Mouse (Mus musculus) intestine, postnatal 0 days (tissue): Measurements from ENCODE around the gene Gm28557. TPM values are rescaled to one million over a fixed set of nuclear protein-coding genes. Genes with fewer than 3 reads are reported as not detected.
"Not testable (repeated sequence)": the region's sequence is repeated elsewhere in the genome, so short reads cannot be mapped to it uniquely, and the experiment has no call there.

Experiments
- ATAC-seq: fragments of 200-750 bp; cut with Nextera tagmentation; 2 replicates; pipeline ENCODE4 v1.8.0; 2017; ENCODE audit warnings: mild to moderate bottlenecking, moderate TSS enrichment, moderate library complexity
- H3K27ac ChIP-seq: fragments of 300-500 bp; sonication (generic); 2 replicates; pipeline ENCODE4 v1.5.1; 2014; ENCODE audit warnings: mild to moderate bottlenecking, low read depth, low read length, moderate library complexity
- H3K27me3 ChIP-seq: fragments of 300-500 bp; sonication (generic); replicated peaks from 2 replicates; pipeline ENCODE4 v1.6.1; 2014; ENCODE audit warnings: low read length, mixed read lengths; ENCODE audit not compliant: control insufficient read depth, insufficient read depth
- H3K36me3 ChIP-seq: fragments of 300-500 bp; sonication (generic); 2 replicates; pipeline ENCODE4 v1.6.1; 2014; ENCODE audit warnings: mild to moderate bottlenecking, moderate library complexity; ENCODE audit not compliant: control insufficient read depth, insufficient read depth
- H3K4me1 ChIP-seq: fragments of 300-500 bp; sonication (generic); replicated peaks from 2 replicates; pipeline ENCODE4 v1.6.1; 2014; ENCODE audit warnings: antibody characterized with exemption, low read length, mixed read lengths; ENCODE audit not compliant: control insufficient read depth, insufficient read depth
- H3K4me2 ChIP-seq: fragments of 300-500 bp; sonication (generic); replicated peaks from 2 replicates; pipeline ENCODE4 v1.6.1; 2014; ENCODE audit warnings: low read depth, mild to moderate bottlenecking, moderate library complexity
- H3K4me3 ChIP-seq: fragments of 300-500 bp; sonication (generic); 2 replicates; pipeline ENCODE4 v1.5.1; 2014; ENCODE audit warnings: low read depth, low read length
- H3K9ac ChIP-seq: fragments of 300-500 bp; sonication (generic); 2 replicates; pipeline ENCODE4 v1.6.1; 2014; ENCODE audit warnings: mild to moderate bottlenecking, low read depth, low read length
- H3K9me3 ChIP-seq: fragments of 300-500 bp; sonication (generic); 2 replicates; pipeline ENCODE4 v1.6.1; 2016; ENCODE audit warnings: mixed run types; ENCODE audit not compliant: control insufficient read depth
- CTCF ChIP-seq: sonication (generic); IDR thresholded peaks from 2 replicates; pipeline ENCODE4 v1.5.1; 2016; ENCODE audit warnings: low read depth, mild to moderate bottlenecking, control low read depth, antibody characterized with exemption, moderate library complexity
- WGBS: fragments of 180-500 bp; shearing (Covaris S2); extraction: QIAGEN DNeasy Blood & Tissue Kit; methylation state at CpG from one replicate; pipeline ENCODE4 v1.1.7; 2014; 5-methylcytosine and 5-hydroxymethylcytosine counted together
- polyA plus RNA-seq: library from polyadenylated mRNA; unstranded; fragments of >200 nt; fragmentation: Nextera tagmentation; extraction: Ambion mirVana; gene quantifications from 2 replicates; pipeline ENCODE4 v1.2.1, GENCODE M21; 2015

The Gm28557 gene
- polyA plus RNA-seq = 1.2 and 1.3 TPM in 2 replicates

GRCm38 (mm10) chr13:67108194-67108820 is at the start of gene Gm28557:
Gm28557 (minus strand) TSS chr13:67108604.
- Histone ChIP-seq H3K27ac (peak within 1 kb of the TSS; percentile 81), H3K4me2 (peak within 1 kb of the TSS; percentile 69), H3K9me3 (no peaks in the 10 kb centered on the region), H3K36me3 (no peaks in the 10 kb centered on the region), H3K4me1 (peaks cover 4% of the 10 kb centered on the region; the same call in 1 of the 2 replicates), H3K9ac (peak within 1 kb of the TSS; percentile 53), H3K27me3 (no peaks in the 10 kb centered on the region), H3K4me3 (peak within 1 kb of the TSS; percentile 60)
- ATAC-seq = peak; percentile 99
- WGBS = 0% methylated on average over 17 of the region's 17 CpGs
- peak; percentile 94 for TF ChIP-seq CTCF

- TF ChIP-seq CTCF = peak; percentile 52
- H3K36me3 ChIP-seq = no peaks in the 10 kb centered on the region
- peak; percentile 96 for ATAC-seq
- peak overlapping the region; percentile 60 for H3K9ac ChIP-seq
- H3K27me3 ChIP-seq = no peaks in the 10 kb centered on the region
- under 1% methylated on average over 18 of the region's 18 CpGs for WGBS
- H3K4me2 ChIP-seq = peak overlapping the region; percentile 77
- peak overlapping the region; percentile 81 for H3K4me3 ChIP-seq
- H3K9me3 ChIP-seq = no peaks in the 10 kb centered on the region
- H3K27ac ChIP-seq = peak overlapping the region; percentile 69
- no peaks in the 10 kb centered on the region for H3K4me1 ChIP-seq
These were observed 19.8 kb upstream of the Gm28557 start for GRCm38 (mm10) chr13:67128038-67128721.

- peak overlapping the region; percentile 77 for H3K4me2 ChIP-seq
- WGBS = 74% methylated on average over 10 of the region's 10 CpGs
- H3K36me3 ChIP-seq, ATAC-seq, H3K9me3 ChIP-seq, H3K27me3 ChIP-seq, H3K27ac ChIP-seq, H3K4me3 ChIP-seq, H3K4me1 ChIP-seq, H3K9ac ChIP-seq: not testable (repeated sequence)
These were observed 19.1 kb upstream of the Gm28557 start for GRCm38 (mm10) chr13:67127507-67127906.

DNA sequence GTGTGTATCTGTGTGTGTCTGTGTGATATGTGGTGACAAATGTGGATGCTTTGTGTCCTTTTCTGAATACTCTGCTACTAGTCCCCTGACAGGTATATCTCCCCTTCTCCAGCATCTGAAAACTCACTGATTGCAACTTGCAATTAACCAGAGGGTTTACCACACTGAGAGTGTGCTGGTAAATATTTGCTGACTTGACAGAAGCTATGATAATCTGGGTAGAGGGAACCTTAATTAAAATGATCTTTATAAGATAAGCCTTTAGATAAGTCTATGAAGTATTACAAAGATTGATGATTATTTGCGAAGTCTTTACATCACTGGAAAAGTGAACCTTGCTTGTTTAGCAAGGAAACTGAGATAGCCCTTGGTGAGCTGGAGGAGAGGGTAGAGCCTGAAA is 16.1 kb upstream of the Gm28557 start:
- Histone ChIP-seq H3K27me3 (no peaks in the 10 kb centered on the region), H3K9ac (no peak overlapping the region), H3K4me1 (no peaks in the 10 kb centered on the region), H3K27ac (no peak overlapping the region), H3K4me3 (no peak overlapping the region), H3K9me3 (no peaks in the 10 kb centered on the region), H3K4me2 (no peak overlapping the region), H3K36me3 (no peaks in the 10 kb centered on the region)
- TF ChIP-seq CTCF = no peak
- ATAC-seq = no peak
- 87% methylated on average over 1 of the region's 1 CpGs for WGBS

DNA sequence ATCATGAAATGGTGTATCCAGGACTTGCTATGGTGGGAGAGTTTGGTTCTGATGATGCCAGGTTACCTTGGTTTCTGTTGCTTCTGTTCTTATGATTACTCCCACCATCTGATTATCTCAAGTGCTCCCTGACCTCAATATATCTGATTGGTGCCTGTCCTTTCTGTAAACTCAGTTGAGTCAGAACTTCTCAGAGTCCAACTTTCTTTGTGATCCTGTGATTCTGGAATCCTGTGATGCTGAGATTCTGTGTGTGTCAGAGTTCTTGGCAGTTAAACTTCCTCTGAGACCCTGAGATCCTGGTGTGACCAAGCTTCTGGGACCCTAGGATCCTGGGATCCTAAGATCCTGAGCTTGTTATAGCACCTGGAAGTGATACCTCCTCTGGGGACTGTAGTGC is 13.0 kb upstream of the Gm28557 start, which contains the start of gene Zfp759:
Gene Zfp759, plus strand, starts transcription at position 301 of the 400 bp plus-strand sequence.
- H3K27me3 ChIP-seq, H3K4me1 ChIP-seq, H3K36me3 ChIP-seq, H3K9ac ChIP-seq, H3K9me3 ChIP-seq, H3K27ac ChIP-seq, H3K4me3 ChIP-seq, H3K4me2 ChIP-seq, ATAC-seq: not testable (repeated sequence)

DNA sequence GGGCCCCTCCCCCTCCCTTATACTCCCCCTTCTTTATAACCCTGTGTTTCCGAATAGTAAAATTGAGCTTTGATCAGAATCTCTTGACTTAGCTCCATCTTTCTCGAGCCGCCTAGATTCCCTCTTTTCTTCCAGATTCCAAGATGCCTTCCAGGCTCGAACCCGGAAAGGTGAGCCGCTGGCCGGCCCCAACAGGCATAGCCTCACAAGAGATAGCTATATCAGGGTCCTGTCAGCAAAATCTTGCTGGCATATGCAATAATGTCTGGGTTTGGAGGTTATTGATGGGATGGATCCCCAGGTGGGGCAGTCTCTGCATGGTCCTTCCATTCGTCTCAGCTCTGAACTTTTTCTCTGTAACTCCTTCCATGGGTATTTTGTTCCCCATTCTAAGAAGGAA is 7.8 kb upstream of the Gm28557 start, which contains the start of gene Rslcan18:
Gene Rslcan18, minus strand, starts transcription at position 101 of the 400 bp plus-strand sequence.
- not testable (repeated sequence) for H3K27ac ChIP-seq, H3K36me3 ChIP-seq, ATAC-seq, H3K4me3 ChIP-seq, H3K27me3 ChIP-seq, H3K4me1 ChIP-seq, H3K4me2 ChIP-seq, H3K9ac ChIP-seq, H3K9me3 ChIP-seq
- 92% methylated on average over 8 of the region's 8 CpGs for WGBS
